Mouse (Mus musculus): ENCODE data around the gene Chit1.

GRCm38 (mm10) chr1:134080881-134081450, 30.1 kb upstream of the Chit1 start:
- TF ChIP-seq CTCF (IDR thresholded peaks at IDR 0.05; ENCODE audit: insufficient read depth, low read length): no peak
- TF ChIP-seq POLR2A (IDR thresholded peaks at IDR 0.05; ENCODE audit: borderline replicate concordance, extremely low read depth, low read depth, low read length): no peak

Measured in lung, adult 2 months (tissue).